Comparison of ENCODE assay signal across 16 mouse cellular contexts in genomic region chr7:123684762-123685161, GRCm38 (mm10).
"Had no signal": no experiment of that assay in that cellular context is flagged by ENCODE, and none has a peak within 500 bp of the region (broad histone marks: within the 10 kb centered on the region; RNA-seq: fewer than 3 reads in every experiment).

No protein-coding gene starts in this region.

- H3K9me3 ChIP-seq: neural tube, embryonic 13.5 days; neural tube, embryonic 15.5 days; stomach, embryonic 15.5 days had no signal

- H3K36me3 ChIP-seq: neural tube, embryonic 13.5 days; neural tube, embryonic 15.5 days; stomach, embryonic 15.5 days had no signal

- H3K9ac ChIP-seq: neural tube, embryonic 13.5 days; neural tube, embryonic 15.5 days; stomach, embryonic 15.5 days had no signal

- H3K4me1 ChIP-seq: neural tube, embryonic 13.5 days; neural tube, embryonic 15.5 days; stomach, embryonic 15.5 days had no signal

- H3K4me2 ChIP-seq: neural tube, embryonic 13.5 days; neural tube, embryonic 15.5 days; stomach, embryonic 15.5 days had no signal

- DNase-seq: retina, postnatal 1 day; right cerebral cortex, adult 18-20 months; right cerebral cortex, postnatal 14 days; right cerebral cortex, postnatal 25 days; right cerebral cortex, postnatal 4 days; spleen, adult 18-20 months; thymus, adult 18-20 months; thymus, adult 2 months; thymus, postnatal 14 days; thymus, postnatal 25 days; thymus, postnatal 36 days; thymus, postnatal 4 days had no signal

- H3K27me3 ChIP-seq: neural tube, embryonic 13.5 days; neural tube, embryonic 15.5 days; stomach, embryonic 15.5 days had no signal

- H3K27ac ChIP-seq: neural tube, embryonic 13.5 days; neural tube, embryonic 15.5 days; stomach, embryonic 15.5 days; stomach, postnatal 0 days had no signal

- H3K4me3 ChIP-seq: neural tube, embryonic 13.5 days; neural tube, embryonic 15.5 days; stomach, embryonic 15.5 days had no signal
